Mouse (Mus musculus): Measurements from ENCODE around the gene Iqschfp. TPM values are rescaled to one million over a fixed set of nuclear protein-coding genes. Genes with fewer than 3 reads are reported as not detected.

Gene Iqschfp
- total RNA-seq, 1 experiment from 2014 or later = not detected

- ATAC-seq (replicated peaks; ENCODE audit: insufficient number of reproducible peaks, low FRiP score, low TSS enrichment, poor library complexity, severe bottlenecking) = no peak
These were observed 379.8 kb downstream of the Iqschfp start for GRCm38 (mm10) chr3:68271881-68272280.

GRCm38 (mm10) chr3:68282844-68283594, 391.0 kb downstream of the Iqschfp start:
- no peak for ATAC-seq (replicated peaks; ENCODE audit: insufficient number of reproducible peaks, low FRiP score, low TSS enrichment, poor library complexity, severe bottlenecking)

- no peak for ATAC-seq (replicated peaks; ENCODE audit: insufficient number of reproducible peaks, low FRiP score, low TSS enrichment, poor library complexity, severe bottlenecking)
These were observed 391.6 kb downstream of the Iqschfp start for GRCm38 (mm10) chr3:68283595-68283991.

- no peak for ATAC-seq (replicated peaks; ENCODE audit: insufficient number of reproducible peaks, low FRiP score, low TSS enrichment, poor library complexity, severe bottlenecking)
These were observed 392.5 kb downstream of the Iqschfp start for GRCm38 (mm10) chr3:68284500-68284899.

GRCm38 (mm10) chr3:68296752-68297151, 404.7 kb downstream of the Iqschfp start:
- ATAC-seq (replicated peaks; ENCODE audit: insufficient number of reproducible peaks, low FRiP score, low TSS enrichment, poor library complexity, severe bottlenecking) = no peak

- no peak for ATAC-seq (replicated peaks; ENCODE audit: insufficient number of reproducible peaks, low FRiP score, low TSS enrichment, poor library complexity, severe bottlenecking)
These were observed 413.6 kb downstream of the Iqschfp start for GRCm38 (mm10) chr3:68305647-68306046.

GRCm38 (mm10) chr3:68306726-68307125, 414.7 kb downstream of the Iqschfp start:
- no peak for ATAC-seq (replicated peaks; ENCODE audit: insufficient number of reproducible peaks, low FRiP score, low TSS enrichment, poor library complexity, severe bottlenecking)

- no peak for ATAC-seq (replicated peaks; ENCODE audit: insufficient number of reproducible peaks, low FRiP score, low TSS enrichment, poor library complexity, severe bottlenecking)
These were observed 433.5 kb downstream of the Iqschfp start for GRCm38 (mm10) chr3:68325575-68325974.

- no peak for ATAC-seq (replicated peaks; ENCODE audit: insufficient number of reproducible peaks, low FRiP score, low TSS enrichment, poor library complexity, severe bottlenecking)
These were observed 440.5 kb downstream of the Iqschfp start for GRCm38 (mm10) chr3:68332515-68332914.

- ATAC-seq (replicated peaks; ENCODE audit: insufficient number of reproducible peaks, low FRiP score, low TSS enrichment, poor library complexity, severe bottlenecking) = no peak
These were observed 443.5 kb downstream of the Iqschfp start for GRCm38 (mm10) chr3:68335501-68335900.

GRCm38 (mm10) chr3:68350624-68351023, 458.6 kb downstream of the Iqschfp start:
- no peak for ATAC-seq (replicated peaks; ENCODE audit: insufficient number of reproducible peaks, low FRiP score, low TSS enrichment, poor library complexity, severe bottlenecking)

- no peak for ATAC-seq (replicated peaks; ENCODE audit: insufficient number of reproducible peaks, low FRiP score, low TSS enrichment, poor library complexity, severe bottlenecking)
These were observed 459.4 kb downstream of the Iqschfp start for GRCm38 (mm10) chr3:68351461-68351860.

- ATAC-seq (replicated peaks; ENCODE audit: insufficient number of reproducible peaks, low FRiP score, low TSS enrichment, poor library complexity, severe bottlenecking) = no peak
These were observed 460.9 kb downstream of the Iqschfp start for GRCm38 (mm10) chr3:68352961-68353360.

- ATAC-seq (replicated peaks; ENCODE audit: insufficient number of reproducible peaks, low FRiP score, low TSS enrichment, poor library complexity, severe bottlenecking) = no peak
These were observed 461.5 kb downstream of the Iqschfp start for GRCm38 (mm10) chr3:68353492-68353891.

GRCm38 (mm10) chr3:68356516-68356915, 464.5 kb downstream of the Iqschfp start:
- no peak for ATAC-seq (replicated peaks; ENCODE audit: insufficient number of reproducible peaks, low FRiP score, low TSS enrichment, poor library complexity, severe bottlenecking)

- ATAC-seq (replicated peaks; ENCODE audit: insufficient number of reproducible peaks, low FRiP score, low TSS enrichment, poor library complexity, severe bottlenecking) = no peak
These were observed 476.0 kb downstream of the Iqschfp start for GRCm38 (mm10) chr3:68368029-68368428.

- ATAC-seq (replicated peaks; ENCODE audit: insufficient number of reproducible peaks, low FRiP score, low TSS enrichment, poor library complexity, severe bottlenecking) = no peak
These were observed 480.9 kb downstream of the Iqschfp start for GRCm38 (mm10) chr3:68372925-68373324.

- ATAC-seq (replicated peaks; ENCODE audit: insufficient number of reproducible peaks, low FRiP score, low TSS enrichment, poor library complexity, severe bottlenecking) = no peak
These were observed 483.1 kb downstream of the Iqschfp start for GRCm38 (mm10) chr3:68375100-68375508.

- ATAC-seq (replicated peaks; ENCODE audit: insufficient number of reproducible peaks, low FRiP score, low TSS enrichment, poor library complexity, severe bottlenecking) = no peak
These were observed 485.6 kb downstream of the Iqschfp start for GRCm38 (mm10) chr3:68377452-68378198.

- ATAC-seq (replicated peaks; ENCODE audit: insufficient number of reproducible peaks, low FRiP score, low TSS enrichment, poor library complexity, severe bottlenecking) = no peak
These were observed 486.8 kb downstream of the Iqschfp start for GRCm38 (mm10) chr3:68378799-68379198.

All from monocyte, adult 5-6 weeks (primary cell).